Mouse (Mus musculus): ENCODE data around the gene Slc30a1.

DNA sequence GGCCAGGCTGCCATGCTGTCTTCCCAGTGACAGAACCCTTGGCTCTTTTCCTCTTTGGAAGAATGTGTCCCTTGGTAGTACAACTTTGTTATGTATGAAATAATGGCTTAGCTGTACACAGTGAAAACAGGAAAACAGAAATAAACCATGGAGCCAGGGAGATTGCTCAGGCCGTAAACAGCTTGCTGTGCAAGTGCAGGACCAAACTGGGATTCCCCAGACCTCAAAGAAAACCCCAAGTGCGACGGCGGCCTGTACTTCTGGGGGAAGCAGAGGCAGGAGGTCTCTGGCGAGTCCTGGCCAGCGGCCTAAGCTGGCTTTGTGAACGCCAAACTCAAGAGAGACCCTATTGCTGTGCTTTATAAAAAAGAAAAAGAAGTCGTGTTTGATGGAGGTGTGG lies 42.0 kb downstream of the Slc30a1 start:
- no peak for TF ChIP-seq CTCF (IDR thresholded peaks at IDR 0.05; ENCODE audit: insufficient read depth, low read length)
- no peak for TF ChIP-seq POLR2A (IDR thresholded peaks at IDR 0.05; ENCODE audit: borderline replicate concordance, extremely low read depth, low read depth, low read length)
